Mouse (Mus musculus) bone marrow macrophage, adult 2 months (primary cell): Measurements from ENCODE around the gene Slc2a5. TPM values are rescaled to one million over a fixed set of nuclear protein-coding genes. Genes with fewer than 3 reads are reported as not detected.

Experiments
- H3K27ac ChIP-seq: 2 replicates; pipeline ENCODE4 v1.5.1; 2012; ENCODE audit warnings: low read depth, low read length; ENCODE audit not compliant: insufficient read depth
- H3K4me1 ChIP-seq: 2 replicates; pipeline ENCODE4 v1.6.1; 2012; ENCODE audit warnings: low read length; ENCODE audit not compliant: control insufficient read depth, insufficient read depth
- H3K4me3 ChIP-seq: 2 replicates; pipeline ENCODE4 v1.5.1; 2012; ENCODE audit warnings: mild to moderate bottlenecking, low read length, moderate library complexity; ENCODE audit not compliant: insufficient read depth
- CTCF ChIP-seq: IDR thresholded peaks from 2 replicates; pipeline ENCODE4 v1.5.1; 2012; ENCODE audit warnings: low read depth, mild to moderate bottlenecking, low read length, moderate library complexity
- POLR2A ChIP-seq: IDR thresholded peaks from 2 replicates; pipeline ENCODE4 v1.6.1; 2012; ENCODE audit warnings: mild to moderate bottlenecking, low read depth, low read length, borderline replicate concordance
- polyA plus RNA-seq: library from polyadenylated mRNA; stranded (reverse); fragments of >200 nt; gene quantifications from 2 replicates; pipeline ENCODE4 v1.2.4, GENCODE M21; 2012; ENCODE audit not compliant: missing spikeins, insufficient read depth, insufficient read length

Slc2a5 gene
- polyA plus RNA-seq, 1 experiment: 0.43 TPM

GRCm38 (mm10) chr4:150162561-150163169 is 43.6 kb downstream of the Slc2a5 start:
- no peak for TF ChIP-seq POLR2A
- TF ChIP-seq CTCF: peak; percentile 26; the same call in 1 of the 2 replicates
- no peak overlapping the region for H3K27ac ChIP-seq
- no peaks in the 10 kb centered on the region for H3K4me1 ChIP-seq
- H3K4me3 ChIP-seq: no peak overlapping the region

- Histone ChIP-seq H3K27ac (no peak overlapping the region), H3K4me3 (no peak overlapping the region), H3K4me1 (no peaks in the 10 kb centered on the region)
- no peak for TF ChIP-seq POLR2A
- TF ChIP-seq CTCF: no peak
Observed at GRCm38 (mm10) chr4:150164875-150165274, 45.8 kb downstream of the Slc2a5 start.

DNA sequence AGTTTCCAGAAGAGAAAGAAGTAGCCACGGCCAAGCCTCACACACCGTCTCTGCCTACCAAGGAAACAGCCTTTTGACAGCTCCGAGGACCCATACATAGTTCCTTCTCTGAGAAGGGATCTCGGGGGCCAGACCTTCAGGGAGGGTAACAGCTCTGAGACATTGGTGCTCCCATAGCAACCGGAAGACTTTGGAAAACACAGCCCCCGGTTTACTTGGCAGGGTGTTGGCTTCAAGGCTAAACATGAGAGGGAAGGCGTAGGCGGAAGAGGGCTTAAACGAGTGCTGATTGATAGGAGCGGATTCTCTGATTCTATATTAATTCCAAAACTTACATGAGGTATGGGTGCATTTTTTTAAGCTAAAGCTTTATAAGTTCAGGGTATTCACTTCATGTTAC is 49.3 kb downstream of the Slc2a5 start:
- TF ChIP-seq POLR2A (no peak), CTCF (no peak)
- Histone ChIP-seq H3K27ac (no peak overlapping the region), H3K4me1 (no peaks in the 10 kb centered on the region), H3K4me3 (no peak overlapping the region)

- H3K4me1 ChIP-seq: no peaks in the 10 kb centered on the region
- no peak overlapping the region for H3K27ac ChIP-seq
- H3K4me3 ChIP-seq: no peak overlapping the region
- TF ChIP-seq POLR2A (no peak), CTCF (no peak)
Observed at GRCm38 (mm10) chr4:150172107-150172506, 53.0 kb downstream of the Slc2a5 start.

DNA sequence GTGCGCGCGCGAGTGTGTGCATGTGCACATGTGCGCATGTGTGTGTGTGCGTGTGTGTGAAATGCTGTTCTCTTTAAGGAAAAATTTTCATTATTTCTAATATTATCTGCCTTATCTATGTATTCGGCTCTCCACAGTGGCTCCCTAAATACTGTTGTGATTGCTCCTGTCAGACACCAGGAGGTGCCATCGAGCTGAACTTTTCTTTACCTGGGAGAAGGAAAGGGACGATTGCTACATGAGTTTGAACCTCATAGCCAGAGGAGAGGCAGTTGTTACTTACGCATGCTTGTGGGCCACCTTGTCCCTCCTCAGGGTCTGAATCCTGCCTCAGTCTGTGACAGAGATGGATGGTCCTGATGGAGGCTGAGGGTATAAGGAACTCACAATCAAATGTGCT is 54.2 kb downstream of the Slc2a5 start:
- Histone ChIP-seq H3K4me3 (no peak overlapping the region), H3K4me1 (no peaks in the 10 kb centered on the region), H3K27ac (no peak overlapping the region)
- TF ChIP-seq CTCF (peak; percentile 5; the same call in 1 of the 2 replicates), POLR2A (no peak)

GRCm38 (mm10) chr4:150174027-150174426 is 54.9 kb downstream of the Slc2a5 start:
- Histone ChIP-seq H3K4me1 (no peaks in the 10 kb centered on the region), H3K27ac (no peak overlapping the region), H3K4me3 (no peak overlapping the region)
- TF ChIP-seq POLR2A (no peak), CTCF (no peak; the same call in 1 of the 2 replicates)

- H3K4me3 ChIP-seq: no peak overlapping the region
- H3K27ac ChIP-seq: no peak overlapping the region
- no peaks in the 10 kb centered on the region for H3K4me1 ChIP-seq
- TF ChIP-seq POLR2A (no peak), CTCF (peak; percentile 93)
Observed at GRCm38 (mm10) chr4:150176535-150176934, 57.5 kb downstream of the Slc2a5 start.

GRCm38 (mm10) chr4:150177122-150177521 is 58.0 kb downstream of the Slc2a5 start:
- Histone ChIP-seq H3K4me1 (no peaks in the 10 kb centered on the region), H3K4me3 (no peak overlapping the region), H3K27ac (no peak overlapping the region)
- TF ChIP-seq CTCF (no peak), POLR2A (no peak)

DNA sequence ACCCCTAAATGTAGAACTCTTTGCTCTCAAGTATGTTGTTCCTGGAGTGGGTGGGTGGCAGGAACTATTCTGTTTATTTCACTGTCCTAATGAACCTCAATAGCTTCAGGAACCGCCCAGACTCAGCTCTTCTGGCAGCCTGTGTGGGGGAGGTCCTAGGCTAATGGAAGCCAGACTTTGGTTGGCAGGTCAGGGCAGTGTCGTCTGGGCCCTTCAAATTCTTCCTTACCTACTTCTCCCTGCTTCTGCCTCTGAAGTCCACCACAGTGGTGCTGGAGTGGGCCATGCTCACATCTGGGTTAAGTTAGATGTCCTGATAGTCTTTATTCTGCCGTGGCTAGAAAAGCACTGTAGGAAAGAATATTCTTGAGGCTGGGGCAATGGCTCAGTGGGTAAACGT is 59.0 kb downstream of the Slc2a5 start:
- H3K4me1 ChIP-seq: no peaks in the 10 kb centered on the region
- TF ChIP-seq CTCF (no peak), POLR2A (no peak)
- no peak overlapping the region for H3K4me3 ChIP-seq
- H3K27ac ChIP-seq: no peak overlapping the region

DNA sequence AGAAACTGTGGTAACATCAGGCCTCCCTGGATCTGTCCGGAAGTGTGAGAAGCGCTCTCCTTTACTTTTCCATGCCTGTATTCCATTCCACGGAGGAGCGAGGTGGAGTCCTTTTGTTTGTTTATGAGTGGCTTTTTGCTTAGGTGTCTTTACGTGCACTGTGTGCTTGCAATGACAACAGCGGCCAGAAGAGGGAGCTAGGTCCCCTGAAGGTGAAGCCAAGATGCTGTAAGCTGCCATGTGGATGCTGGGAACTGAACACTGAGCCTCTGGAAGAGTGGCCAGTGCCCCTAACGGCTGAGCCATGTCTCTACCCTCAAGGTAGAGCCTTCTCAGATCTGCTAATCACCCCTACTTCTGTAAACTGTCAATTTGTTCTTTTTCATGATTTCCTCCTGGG is 62.2 kb downstream of the Slc2a5 start:
- H3K4me3 ChIP-seq: no peak overlapping the region
- H3K4me1 ChIP-seq: no peaks in the 10 kb centered on the region
- TF ChIP-seq POLR2A: no peak

More for the DNA sequence above, 62.2 kb downstream of the Slc2a5 start:
- H3K27ac ChIP-seq: no peak overlapping the region
